In the genomic region with DNA sequence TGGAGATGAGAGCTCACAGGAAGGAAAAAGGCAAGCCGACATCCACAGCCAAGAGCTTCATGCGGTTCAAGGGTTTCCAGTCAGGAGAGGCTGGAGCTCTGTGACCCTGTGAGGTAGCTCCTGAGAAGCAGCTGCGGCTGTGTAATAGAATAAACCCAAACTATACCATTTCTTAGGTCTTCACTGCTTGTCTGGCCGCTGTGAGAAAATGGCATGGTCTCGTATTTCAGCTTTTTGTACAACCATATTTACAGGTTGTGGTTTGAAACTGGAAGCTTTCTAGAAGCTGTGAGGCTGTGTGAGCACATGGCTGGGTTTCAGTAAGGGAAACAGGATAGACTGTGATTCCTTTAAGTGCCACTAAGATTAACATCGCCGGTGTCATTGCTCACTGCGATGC, we compare ENCODE assay signal across 20 mouse cellular contexts.
DNase-seq lines count a peak whose midpoint lies in the region; ATAC-seq and TF ChIP-seq lines count a peak whose summit lies in the region.
"Had no signal": no experiment of that assay in that cellular context is flagged by ENCODE, and none has a peak within 500 bp of the region (broad histone marks: within the 10 kb centered on the region; RNA-seq: fewer than 3 reads in every experiment).

No protein-coding gene starts in this region.

- no peaks in the 10 kb centered on the region for H3K4me1 ChIP-seq in midbrain, embryonic 11.5 days (ENCODE audit: control insufficient read depth, insufficient read depth, low read length)
- H3K4me1 ChIP-seq in midbrain, embryonic 14.5 days (ENCODE audit: control insufficient read depth, insufficient read depth, low read length): no peaks in the 10 kb centered on the region
- no peaks in the 10 kb centered on the region for H3K4me1 ChIP-seq in embryonic facial prominence, embryonic 14.5 days (ENCODE audit: control insufficient read depth, insufficient read depth, low read length)
- H3K4me1 ChIP-seq in midbrain, postnatal 0 days (ENCODE audit: insufficient read depth, low read length): no peaks in the 10 kb centered on the region
- H3K4me1 ChIP-seq: forebrain, embryonic 13.5 days; forebrain, embryonic 15.5 days had no signal

- no peak overlapping the region for H3K9ac ChIP-seq in midbrain, embryonic 11.5 days (ENCODE audit: low read length)
- no peak overlapping the region for H3K9ac ChIP-seq in midbrain, embryonic 14.5 days (replicated peaks; ENCODE audit: low read length)
- no peak overlapping the region for H3K9ac ChIP-seq in embryonic facial prominence, embryonic 14.5 days (ENCODE audit: low read depth, low read length)
- no peak overlapping the region for H3K9ac ChIP-seq in midbrain, postnatal 0 days (replicated peaks; ENCODE audit: low read length, poor library complexity, severe bottlenecking)
- H3K9ac ChIP-seq: forebrain, embryonic 13.5 days; forebrain, embryonic 15.5 days; forebrain, postnatal 0 days had no signal

- no peaks in the 10 kb centered on the region for H3K79me2 ChIP-seq in myocyte (ENCODE audit: control insufficient read depth, insufficient read depth)

- no peak overlapping the region for H3K4me2 ChIP-seq in midbrain, embryonic 11.5 days
- no peak overlapping the region for H3K4me2 ChIP-seq in midbrain, embryonic 14.5 days (ENCODE audit: low read length)
- no peak overlapping the region for H3K4me2 ChIP-seq in embryonic facial prominence, embryonic 14.5 days (ENCODE audit: low read depth, low read length)
- H3K4me2 ChIP-seq in myocyte (ENCODE audit: low read depth): peak overlapping the region; percentile 45
- no peak overlapping the region for H3K4me2 ChIP-seq in midbrain, postnatal 0 days (ENCODE audit: low read depth, low read length, poor library complexity, severe bottlenecking)
- H3K4me2 ChIP-seq: forebrain, embryonic 13.5 days; forebrain, embryonic 15.5 days had no signal

- WGBS in midbrain, embryonic 11.5 days: 87% methylated on average over 8 of the region's 8 CpGs
- WGBS in midbrain, embryonic 14.5 days: 86% methylated on average over 8 of the region's 8 CpGs
- WGBS in embryonic facial prominence, embryonic 14.5 days: 53% methylated on average over 8 of the region's 8 CpGs
- 89% methylated on average over 8 of the region's 8 CpGs for WGBS in midbrain, postnatal 0 days

- no peak overlapping the region for H3ac ChIP-seq in myocyte (ENCODE audit: control insufficient read depth, insufficient read length)

- H3K27ac ChIP-seq in midbrain, embryonic 11.5 days (ENCODE audit: low read depth, low read length): no peak overlapping the region
- H3K27ac ChIP-seq in midbrain, embryonic 14.5 days (replicated peaks; ENCODE audit: low read depth, low read length): no peak overlapping the region
- no peak overlapping the region for H3K27ac ChIP-seq in embryonic facial prominence, embryonic 14.5 days (replicated peaks; ENCODE audit: low read depth, low read length)
- no peak overlapping the region for H3K27ac ChIP-seq in midbrain, postnatal 0 days (ENCODE audit: low read depth, low read length)
- H3K27ac ChIP-seq: forebrain, embryonic 13.5 days; forebrain, embryonic 15.5 days had no signal

- no peak for TF ChIP-seq CTCF in midbrain, postnatal 0 days (IDR thresholded peaks at IDR 0.05)

- H3K9me3 ChIP-seq in midbrain, embryonic 11.5 days (ENCODE audit: control insufficient read depth, low read length): no peaks in the 10 kb centered on the region
- no peaks in the 10 kb centered on the region for H3K9me3 ChIP-seq in midbrain, embryonic 14.5 days (ENCODE audit: control insufficient read depth, low read length)
- H3K9me3 ChIP-seq in embryonic facial prominence, embryonic 14.5 days (ENCODE audit: control insufficient read depth, low read length): no peaks in the 10 kb centered on the region
- no peaks in the 10 kb centered on the region for H3K9me3 ChIP-seq in midbrain, postnatal 0 days (ENCODE audit: low read length)
- H3K9me3 ChIP-seq: forebrain, embryonic 13.5 days; forebrain, embryonic 15.5 days had no signal

- H3K27me3 ChIP-seq in midbrain, embryonic 11.5 days (ENCODE audit: control insufficient read depth, insufficient read depth, low read length): no peaks in the 10 kb centered on the region
- no peaks in the 10 kb centered on the region for H3K27me3 ChIP-seq in midbrain, embryonic 14.5 days (ENCODE audit: control insufficient read depth, insufficient read depth, low read length)
- H3K27me3 ChIP-seq in embryonic facial prominence, embryonic 14.5 days (replicated peaks; ENCODE audit: control insufficient read depth, insufficient read depth, low read length): no peaks in the 10 kb centered on the region
- H3K27me3 ChIP-seq in myocyte (ENCODE audit: control insufficient read depth, insufficient read depth, insufficient read length): no peaks in the 10 kb centered on the region
- no peaks in the 10 kb centered on the region for H3K27me3 ChIP-seq in midbrain, postnatal 0 days (ENCODE audit: insufficient read depth, low read length)
- H3K27me3 ChIP-seq: forebrain, embryonic 13.5 days; forebrain, embryonic 15.5 days had no signal

- no peak overlapping the region for H3K4me3 ChIP-seq in midbrain, embryonic 11.5 days (ENCODE audit: low read depth, low read length)
- no peak overlapping the region for H3K4me3 ChIP-seq in midbrain, embryonic 14.5 days (replicated peaks; ENCODE audit: low read depth, low read length)
- no peak overlapping the region for H3K4me3 ChIP-seq in embryonic facial prominence, embryonic 14.5 days (ENCODE audit: low read depth, low read length)
- no peak overlapping the region for H3K4me3 ChIP-seq in myocyte
- no peak overlapping the region for H3K4me3 ChIP-seq in midbrain, postnatal 0 days (ENCODE audit: low read depth, low read length)
- H3K4me3 ChIP-seq: forebrain, embryonic 13.5 days; forebrain, embryonic 15.5 days had no signal

- ATAC-seq in midbrain, embryonic 11.5 days (ENCODE audit: low FRiP score): no peak
- ATAC-seq in midbrain, embryonic 14.5 days (ENCODE audit: low FRiP score, low TSS enrichment): no peak
- ATAC-seq in embryonic facial prominence, embryonic 14.5 days (ENCODE audit: low read depth): peak; percentile 47; the same call in 1 of the 2 replicates
- ATAC-seq in midbrain, postnatal 0 days (ENCODE audit: low FRiP score): no peak
- ATAC-seq: forebrain, embryonic 13.5 days; forebrain, embryonic 15.5 days; forebrain, postnatal 0 days had no signal

- peak; percentile 2 for DNase-seq in embryo, embryonic 11 days
- no peak for DNase-seq in embryo, embryonic 9.5 days (ENCODE audit: extremely low spot score)
- peak; percentile 61 for DNase-seq in midbrain, embryonic 11.5 days (ENCODE audit: low spot score, missing footprints)
- no peak for DNase-seq in midbrain, embryonic 14.5 days
- DNase-seq in embryonic facial prominence, embryonic 14.5 days (ENCODE audit: low spot score): peak; percentile 63
- no peak for DNase-seq in midbrain, postnatal 0 days (ENCODE audit: low spot score)
- DNase-seq in spleen, adult 12 weeks (ENCODE audit: low spot score): no peak
- DNase-seq: adrenal gland, adult 2 months; adrenal gland, postnatal 10 days; adrenal gland, postnatal 25 days; cerebellum, adult 11 months; cerebellum, adult 18-20 months; cerebellum, adult 8-10 months; cerebellum, adult 9-11 months; cerebellum, postnatal 14 days; cerebellum, postnatal 36 days; forebrain, postnatal 0 days had no signal

- no peaks in the 10 kb centered on the region for H3K36me3 ChIP-seq in midbrain, embryonic 11.5 days (ENCODE audit: control insufficient read depth, insufficient read depth, low read length)
- H3K36me3 ChIP-seq in midbrain, embryonic 14.5 days (ENCODE audit: control insufficient read depth, insufficient read depth, low read length): no peaks in the 10 kb centered on the region
- no peaks in the 10 kb centered on the region for H3K36me3 ChIP-seq in embryonic facial prominence, embryonic 14.5 days (ENCODE audit: control insufficient read depth, insufficient read depth, low read length)
- no peaks in the 10 kb centered on the region for H3K36me3 ChIP-seq in myocyte (ENCODE audit: control insufficient read depth, insufficient read depth)
- H3K36me3 ChIP-seq in midbrain, postnatal 0 days (ENCODE audit: insufficient read depth, low read length): no peaks in the 10 kb centered on the region
- H3K36me3 ChIP-seq: forebrain, embryonic 15.5 days had no signal

- no peak for TF ChIP-seq POLR2A in myocyte (IDR thresholded peaks at IDR 0.05; ENCODE audit: insufficient read length, low read depth)

TF ChIP-seq in myocyte, 11 proteins besides CTCF, POLR2A, EP300 and RAD21:
- no peak for TF ChIP-seq TCF12 (IDR thresholded peaks at IDR 0.05; ENCODE audit: insufficient read depth, poor library complexity, severe bottlenecking)
- TF ChIP-seq SRF (IDR thresholded peaks at IDR 0.05; ENCODE audit: control insufficient read depth, insufficient read length, low read depth): no peak
- TF ChIP-seq CEBPB (IDR thresholded peaks at IDR 0.05; ENCODE audit: insufficient read depth, poor library complexity, severe bottlenecking): no peak
- no peak for TF ChIP-seq REST (IDR thresholded peaks at IDR 0.05; ENCODE audit: insufficient read depth, insufficient read length)
- no peak for TF ChIP-seq USF1 (IDR thresholded peaks at IDR 0.05; ENCODE audit: low read depth)
- TF ChIP-seq E2F4 (IDR thresholded peaks at IDR 0.05; ENCODE audit: insufficient read depth): no peak
- TF ChIP-seq MYOG (IDR thresholded peaks at IDR 0.05; ENCODE audit: control insufficient read depth in 1 of 3, insufficient read depth in 1 of 3, insufficient read length in 2 of 3, low read depth in 2 of 3): no peak
- no peak for TF ChIP-seq MAX (IDR thresholded peaks at IDR 0.05; ENCODE audit: low read depth)
- TF ChIP-seq MYOD1 (IDR thresholded peaks at IDR 0.05; ENCODE audit: control insufficient read depth in 1 of 3, insufficient read length in 2 of 3, low read depth in 2 of 3): no peak
- TF ChIP-seq TCF3 (IDR thresholded peaks at IDR 0.05; ENCODE audit: insufficient read length, low read depth): no peak
- TF ChIP-seq POLR2AphosphoS2 (IDR thresholded peaks at IDR 0.05; ENCODE audit: insufficient read length, low read depth): no peak
TF ChIP-seq in myocyte: peak in this region for 0.

Comparison
In these comparisons a context has a peak if more than half of its experiments do, and no peak if none do; other contexts are left out.
1. DNase-seq: peak in embryo, embryonic 11 days (single experiment), midbrain, embryonic 11.5 days (single experiment) and embryonic facial prominence, embryonic 14.5 days (single experiment); none in embryo, embryonic 9.5 days (single experiment), midbrain, embryonic 14.5 days (single experiment), midbrain, postnatal 0 days (single experiment) and spleen, adult 12 weeks (single experiment).